Mouse (Mus musculus): Measurements from ENCODE around the gene Xkr8.
A peak's percentile ranks its signal among the peaks of the same experiment; 100 is the strongest.
"Not testable (repeated sequence)": the region's sequence is repeated elsewhere in the genome, so short reads cannot be mapped to it uniquely, and the experiment has no call there.

Xkr8 gene

DNA sequence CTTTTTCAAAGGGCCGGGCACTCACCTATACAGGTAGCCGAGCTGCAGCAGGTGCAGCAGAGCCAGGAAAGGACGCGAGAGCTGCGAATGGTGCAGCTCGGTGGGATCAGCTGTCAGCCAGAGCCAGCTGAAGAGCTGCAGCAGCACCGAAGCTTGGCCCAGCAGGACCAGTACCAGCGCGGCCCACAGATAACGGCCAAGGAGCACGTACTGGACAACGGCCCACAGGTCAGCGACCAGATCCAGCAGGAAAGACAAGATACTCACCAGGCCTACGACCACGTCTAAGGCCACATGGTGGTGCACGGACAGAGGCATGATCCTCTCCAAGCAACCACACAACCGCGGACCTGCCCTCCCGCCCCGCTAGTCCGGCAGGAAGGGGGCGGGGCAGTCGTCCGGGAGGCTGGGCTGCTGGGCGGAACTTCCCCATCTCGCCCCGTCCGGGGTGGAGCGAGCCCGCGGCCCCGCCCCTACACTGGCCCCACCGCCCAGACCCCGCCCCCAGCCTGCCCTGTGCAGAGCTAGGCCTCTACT is at the start of gene Xkr8:
TSS of gene Xkr8 (minus strand) at position 399 of the 537 bp plus-strand sequence.
- DNase-seq (ENCODE audit: low read depth, low spot score), result peak; percentile 74

DNA sequence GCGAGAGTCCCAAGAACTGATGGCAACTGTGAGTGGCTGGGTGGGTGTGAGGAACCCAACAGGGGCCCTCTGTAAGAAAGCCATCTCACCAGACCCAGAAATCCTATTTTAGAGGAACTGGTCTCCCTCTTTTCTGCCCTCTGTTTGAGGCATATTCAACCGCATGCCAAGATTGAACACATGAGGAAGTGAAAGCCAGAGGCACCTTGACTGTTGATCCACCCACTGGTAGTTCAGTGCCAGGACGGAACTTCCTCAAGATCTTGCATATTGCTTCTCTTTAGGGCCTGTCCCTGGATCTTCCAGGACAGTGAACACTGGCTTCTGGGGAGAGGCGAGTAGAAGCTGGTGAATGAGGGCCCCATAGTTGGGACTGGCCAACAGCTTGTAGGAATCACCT is 47.9 kb upstream of the Xkr8 start:
- DNase-seq (ENCODE audit: low read depth, low spot score), result no peak

DNA sequence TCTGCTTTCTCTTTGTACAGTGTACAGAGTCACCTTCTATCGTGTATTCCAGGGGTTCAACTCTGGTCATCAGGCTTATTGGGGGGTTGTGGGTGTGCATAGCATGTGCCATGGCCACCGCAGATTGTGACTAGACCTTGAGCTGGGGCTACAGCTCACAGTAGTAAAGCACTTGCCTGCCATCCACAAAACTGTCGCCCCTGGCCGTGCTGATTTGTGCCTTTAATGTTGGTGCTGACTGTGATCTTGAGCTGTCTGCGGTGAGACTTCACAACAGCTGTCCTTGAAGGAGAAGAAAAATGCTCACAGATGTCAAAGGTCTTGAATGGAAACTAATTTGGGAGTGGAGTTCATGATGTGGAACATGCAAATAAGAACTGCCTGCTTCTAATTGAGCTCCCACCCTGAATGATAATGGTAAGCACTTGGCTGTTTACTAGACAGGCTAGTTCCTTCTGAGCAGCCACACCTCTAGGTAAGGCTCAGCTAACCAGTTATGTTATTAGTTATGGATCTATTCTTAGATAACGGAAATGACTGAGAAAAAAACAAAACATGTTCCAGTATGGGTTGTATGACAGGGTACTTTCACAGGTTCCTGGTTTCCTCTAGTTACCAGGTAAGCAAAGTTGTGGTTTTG is 46.3 kb upstream of the Xkr8 start:
- no peak for DNase-seq (ENCODE audit: low read depth, low spot score)

DNA sequence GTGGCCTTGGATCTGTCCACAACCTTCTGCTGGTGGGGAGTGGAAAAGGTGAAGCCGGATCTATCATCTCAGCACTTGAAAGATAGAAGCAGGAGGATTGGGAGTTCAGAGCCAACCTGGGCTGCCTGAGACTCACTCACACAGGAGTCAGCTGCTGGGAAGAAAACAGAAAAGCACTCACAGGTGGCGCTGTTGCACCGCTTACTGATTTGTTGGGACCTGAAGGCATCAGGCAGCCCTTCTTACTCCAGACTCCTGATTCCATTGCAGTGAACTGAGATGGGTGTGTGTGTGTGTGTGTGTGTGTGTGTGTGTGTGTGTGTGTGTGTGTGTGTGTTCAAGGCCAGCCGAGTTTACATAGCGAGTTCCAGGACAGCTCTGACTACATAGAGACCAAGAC is 44.4 kb upstream of the Xkr8 start:
- DNase-seq (ENCODE audit: low read depth, low spot score), result peak; percentile 42

DNA sequence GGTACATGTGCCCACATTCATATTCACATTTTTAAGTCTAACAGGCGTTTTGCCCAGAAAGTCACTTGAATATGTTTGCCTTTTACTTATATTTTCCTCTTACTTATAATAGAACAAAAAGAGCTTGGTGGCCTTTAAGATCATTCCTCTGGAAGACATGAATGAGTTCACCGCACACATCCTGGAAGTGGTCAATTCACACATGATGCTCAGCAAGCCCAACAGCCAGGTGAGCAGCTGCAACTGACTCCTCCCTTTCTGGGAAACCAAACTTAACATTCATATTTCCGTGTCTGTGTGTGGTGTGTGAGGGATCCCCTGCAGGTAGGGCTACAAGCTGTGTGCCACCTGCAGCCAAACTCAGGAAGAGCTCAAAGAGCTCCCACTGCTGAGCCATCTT is 42.6 kb upstream of the Xkr8 start:
- DNase-seq (ENCODE audit: low read depth, low spot score), result no peak

DNA sequence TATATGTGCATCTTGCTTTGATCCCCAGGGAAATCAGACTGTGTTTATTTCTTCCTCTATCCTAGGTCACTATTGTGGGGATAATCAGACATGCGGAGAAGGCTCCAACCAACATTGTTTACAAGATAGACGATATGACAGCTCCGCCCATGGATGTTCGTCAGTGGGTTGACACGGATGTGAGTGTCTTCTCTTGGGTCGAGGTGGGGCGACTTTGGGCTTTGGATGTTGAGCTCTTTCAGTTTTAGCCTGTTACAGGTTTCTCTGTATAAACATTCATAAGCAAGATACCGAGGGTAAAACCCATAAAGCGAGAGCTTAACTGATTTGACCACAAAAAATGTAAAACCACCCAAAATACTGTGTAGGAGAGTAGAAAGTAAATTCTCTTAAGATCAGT is 39.4 kb upstream of the Xkr8 start:
- no peak for DNase-seq (ENCODE audit: low read depth, low spot score)

DNA sequence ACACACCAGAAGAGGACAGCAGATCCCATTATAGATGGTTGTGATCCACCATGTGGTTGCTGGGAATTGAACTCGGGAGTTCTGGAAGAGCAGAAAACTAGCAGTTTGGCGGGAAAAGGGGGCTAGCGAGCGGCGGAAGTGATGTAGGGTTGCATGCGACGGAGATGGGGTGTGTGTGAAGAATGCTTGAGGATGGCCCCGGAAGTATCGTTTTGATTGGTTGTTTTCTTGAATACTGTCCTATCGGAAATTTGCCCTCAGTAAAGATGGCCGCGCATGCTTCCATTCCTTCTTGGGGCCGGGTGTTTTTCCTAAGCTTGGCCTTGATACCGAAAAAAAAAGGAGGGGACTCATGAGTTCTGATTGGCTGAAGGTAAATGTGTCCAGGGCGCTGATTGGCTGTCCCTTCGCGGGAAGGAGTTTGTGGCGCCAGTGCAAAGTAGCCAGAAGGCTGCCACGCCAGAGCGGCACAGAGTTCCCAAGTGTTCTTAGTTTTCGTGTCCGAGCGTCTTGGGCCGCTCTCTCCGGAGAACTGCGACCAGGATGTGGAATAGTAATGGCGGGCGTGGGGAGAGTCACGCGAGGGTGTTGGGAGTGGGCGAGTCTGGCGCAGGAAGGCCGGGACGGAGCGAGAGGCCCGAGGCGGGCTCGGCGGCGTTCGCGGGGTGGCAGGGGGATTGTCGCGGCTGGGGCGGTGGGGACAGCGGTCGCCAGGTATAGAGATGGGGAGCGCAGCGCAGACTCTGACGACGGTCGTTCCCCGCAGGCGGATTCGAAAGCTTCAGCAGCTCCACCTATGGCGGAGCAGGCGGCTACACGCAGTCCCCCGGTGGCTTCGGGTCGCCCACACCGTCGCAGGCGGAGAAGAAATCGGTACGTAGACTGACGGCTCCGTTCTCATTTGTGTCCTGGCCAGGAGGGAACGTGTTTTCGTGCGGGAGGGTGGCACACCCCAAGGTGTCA is 35.8 kb upstream of the Xkr8 start, which contains the start of gene Rpa2:
TSS of gene Rpa2 (plus strand) at position 419 of the 963 bp plus-strand sequence.
- DNase-seq (ENCODE audit: low read depth, low spot score), result peak; percentile 98

DNA sequence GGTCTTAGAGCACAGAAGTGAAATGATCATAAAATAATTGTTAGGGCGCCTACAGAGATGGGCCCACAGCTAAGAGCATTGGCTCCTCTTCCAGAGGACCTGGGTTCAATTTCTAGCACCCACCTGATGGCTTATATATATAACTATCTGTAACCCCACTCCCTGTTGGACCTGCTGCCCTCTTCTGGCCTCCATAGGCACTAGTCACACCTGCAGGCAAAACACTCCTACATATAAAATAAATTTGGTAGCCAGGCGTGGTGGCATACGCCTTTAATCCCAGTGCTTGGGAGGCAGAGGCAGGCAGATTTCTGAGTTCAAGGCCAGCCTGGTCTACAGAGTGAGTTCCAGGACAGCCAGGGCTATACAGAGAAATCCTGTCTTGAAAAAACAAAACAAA is 30.8 kb upstream of the Xkr8 start:
- not testable (repeated sequence) for DNase-seq (ENCODE audit: low read depth, low spot score)

DNA sequence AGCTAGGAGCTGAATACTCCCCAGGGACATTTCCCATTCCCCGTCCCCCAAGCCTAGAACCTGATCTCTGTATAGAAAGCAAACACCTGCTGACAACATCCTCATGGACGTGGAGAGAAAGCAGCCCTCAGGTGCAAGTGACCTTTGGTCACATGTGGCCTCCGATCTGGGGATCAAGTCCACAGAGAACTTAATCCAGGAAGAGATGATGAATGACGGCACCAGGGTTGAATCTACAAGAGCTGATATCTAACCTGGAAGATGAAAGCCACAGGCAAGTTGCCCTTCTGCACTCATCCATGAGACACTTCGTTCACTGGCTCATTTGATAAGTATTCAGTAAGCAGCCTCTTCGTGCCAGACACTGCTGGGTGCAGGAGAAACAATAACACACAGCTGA is 30.3 kb upstream of the Xkr8 start:
- DNase-seq (ENCODE audit: low read depth, low spot score), result no peak

DNA sequence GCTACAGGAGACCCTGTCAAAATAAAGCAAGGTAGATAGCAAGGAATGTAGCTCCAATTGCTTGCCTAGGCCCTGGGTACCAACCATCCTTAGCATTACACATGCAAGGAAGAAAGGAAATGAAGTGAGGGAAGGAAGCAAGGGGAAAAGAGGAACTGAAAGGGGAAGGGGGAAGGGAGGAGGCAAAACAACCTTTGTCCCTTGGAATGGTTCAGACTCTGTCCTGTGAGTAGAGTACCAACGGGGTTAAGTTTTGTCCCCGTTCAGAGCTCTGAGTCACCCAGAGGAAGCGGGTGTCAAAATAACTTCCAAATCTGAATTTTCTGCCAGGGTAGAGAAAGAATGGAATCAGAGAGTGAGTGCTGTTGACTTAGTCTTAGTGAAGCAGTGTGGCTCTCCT is 27.9 kb upstream of the Xkr8 start:
- no peak for DNase-seq (ENCODE audit: low read depth, low spot score)

DNA sequence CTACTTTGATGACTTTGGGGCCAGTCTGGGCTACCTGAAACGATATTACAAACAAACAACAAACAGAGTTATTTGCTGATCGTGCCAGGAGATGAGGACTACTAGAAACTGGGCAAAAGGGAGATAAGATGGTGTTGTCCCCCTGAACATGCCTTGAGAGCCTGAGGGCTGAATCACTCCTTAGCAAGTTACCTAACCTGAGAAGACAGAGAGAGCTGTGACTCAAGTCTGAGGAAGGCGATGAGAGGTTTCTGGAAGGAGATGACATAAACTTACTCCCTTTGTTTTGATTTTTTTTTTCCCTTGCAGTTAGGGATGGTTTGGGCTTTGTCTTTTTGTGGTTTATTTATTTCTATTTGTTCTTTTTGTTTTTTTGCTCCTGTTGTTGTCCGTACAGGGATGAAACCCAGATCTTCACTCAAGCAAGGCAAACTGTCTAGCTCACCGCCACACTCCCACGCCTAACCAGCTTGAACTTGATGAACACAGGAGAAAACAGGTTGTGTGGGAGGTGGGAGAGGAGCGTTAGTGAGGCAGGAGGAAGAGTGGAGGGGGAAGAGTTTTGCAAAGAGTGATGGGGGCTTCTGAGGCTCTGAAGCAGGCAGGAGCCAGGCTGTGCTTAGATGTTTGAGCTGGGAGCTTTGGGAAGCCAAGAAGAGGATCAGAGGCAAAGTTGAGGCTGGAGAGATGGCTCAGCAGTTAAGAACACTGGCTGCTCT is 25.4 kb upstream of the Xkr8 start:
- DNase-seq (ENCODE audit: low read depth, low spot score), result no peak

DNA sequence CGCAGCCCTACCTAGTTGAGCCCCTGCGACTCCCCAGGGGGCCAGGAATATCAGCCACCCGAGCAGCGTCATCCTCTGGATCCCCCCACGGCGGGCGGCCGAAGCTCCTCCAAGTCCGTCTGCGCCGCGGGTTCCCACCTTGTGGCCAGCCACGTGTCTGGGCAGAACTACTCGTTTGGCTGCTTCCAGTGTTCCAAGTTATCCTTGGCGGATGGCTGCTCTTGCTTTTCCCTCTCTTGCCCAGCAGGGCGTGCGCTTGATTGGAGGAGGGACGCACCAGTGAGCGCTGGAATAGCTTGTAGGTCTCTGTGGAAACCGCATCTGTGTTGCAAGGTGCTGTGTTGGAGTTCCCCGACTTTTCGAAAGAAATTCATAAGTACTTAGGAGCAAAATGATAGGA is 24.6 kb upstream of the Xkr8 start, which contains the start of gene Smpdl3b:
TSS of gene Smpdl3b (minus strand) at position 279 of the 400 bp plus-strand sequence.
- no peak for DNase-seq (ENCODE audit: low read depth, low spot score)

DNA sequence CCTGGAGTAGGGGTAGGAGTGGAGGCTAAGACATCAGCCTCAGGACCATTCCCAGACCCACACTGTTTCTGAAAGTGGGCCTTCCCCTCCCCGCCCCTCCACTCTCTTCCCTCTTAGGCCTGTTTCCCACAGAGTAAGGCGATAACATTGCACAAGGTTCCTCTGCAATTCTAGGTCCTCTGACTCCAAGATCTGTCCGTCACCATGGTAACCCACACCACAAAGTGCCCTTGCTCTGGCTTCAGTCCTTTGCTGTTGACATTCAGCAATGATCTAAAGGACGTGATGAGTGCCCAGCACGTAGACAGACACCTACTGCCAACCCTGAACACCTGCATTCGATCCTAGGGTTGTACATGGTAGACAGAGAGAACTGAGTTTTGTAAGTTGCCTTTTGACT is 20.6 kb upstream of the Xkr8 start:
- DNase-seq (ENCODE audit: low read depth, low spot score), result no peak

DNA sequence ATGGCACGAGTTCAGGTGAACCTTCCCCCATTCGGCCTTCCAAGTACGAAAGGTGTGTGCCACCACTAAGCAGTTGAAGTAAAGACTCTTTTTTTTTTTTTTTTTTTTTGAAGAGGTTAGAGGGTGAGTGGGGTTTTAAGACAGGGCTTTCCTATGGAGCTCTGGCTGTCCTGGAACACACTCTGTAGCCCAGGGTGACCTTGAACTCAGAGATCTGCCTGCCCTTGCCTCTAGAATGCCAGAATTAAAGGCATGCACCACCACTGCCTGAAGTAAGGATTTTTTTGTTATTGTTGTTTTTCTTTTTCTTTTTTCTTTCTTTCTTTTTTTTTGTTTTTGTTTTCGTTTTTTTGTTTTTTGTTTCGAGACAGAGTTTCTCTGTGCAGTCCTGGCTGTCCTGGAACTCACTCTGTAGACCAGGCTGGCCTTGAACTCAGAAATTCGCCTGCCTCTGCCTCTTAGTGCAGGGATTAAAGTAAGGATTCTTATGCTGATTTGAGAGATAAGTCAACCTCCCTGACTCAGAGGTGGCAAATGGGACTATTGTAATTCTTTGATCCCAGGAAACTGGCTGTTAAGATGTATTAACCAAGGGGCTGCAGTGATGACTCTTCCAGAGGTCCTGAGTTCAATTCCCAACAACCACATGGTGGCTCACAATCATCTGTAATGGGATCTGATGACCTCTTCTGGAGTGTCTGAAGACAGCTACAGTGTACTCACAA is 17.1 kb upstream of the Xkr8 start:
- no peak for DNase-seq (ENCODE audit: low read depth, low spot score)

DNA sequence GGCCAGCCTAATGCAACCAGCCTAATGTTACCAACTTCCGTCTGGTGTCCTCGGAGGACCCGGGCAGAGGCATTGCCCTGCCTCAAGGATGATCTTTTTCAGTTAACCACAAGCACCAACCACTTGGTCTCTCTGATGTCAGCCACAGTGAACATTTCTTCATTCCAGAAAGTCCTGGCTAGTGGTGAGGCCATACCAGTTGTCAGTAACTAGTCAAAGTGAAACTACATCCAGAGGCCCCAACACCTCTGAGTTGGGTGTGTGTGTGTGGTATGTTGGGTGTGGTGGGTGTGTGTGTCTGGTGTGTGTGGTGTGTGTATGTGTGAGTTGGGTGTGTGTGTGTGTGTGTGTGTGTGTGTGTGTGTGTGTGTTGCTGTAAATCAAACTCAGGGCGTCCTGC is 16.4 kb upstream of the Xkr8 start:
- no peak for DNase-seq (ENCODE audit: low read depth, low spot score)

DNA sequence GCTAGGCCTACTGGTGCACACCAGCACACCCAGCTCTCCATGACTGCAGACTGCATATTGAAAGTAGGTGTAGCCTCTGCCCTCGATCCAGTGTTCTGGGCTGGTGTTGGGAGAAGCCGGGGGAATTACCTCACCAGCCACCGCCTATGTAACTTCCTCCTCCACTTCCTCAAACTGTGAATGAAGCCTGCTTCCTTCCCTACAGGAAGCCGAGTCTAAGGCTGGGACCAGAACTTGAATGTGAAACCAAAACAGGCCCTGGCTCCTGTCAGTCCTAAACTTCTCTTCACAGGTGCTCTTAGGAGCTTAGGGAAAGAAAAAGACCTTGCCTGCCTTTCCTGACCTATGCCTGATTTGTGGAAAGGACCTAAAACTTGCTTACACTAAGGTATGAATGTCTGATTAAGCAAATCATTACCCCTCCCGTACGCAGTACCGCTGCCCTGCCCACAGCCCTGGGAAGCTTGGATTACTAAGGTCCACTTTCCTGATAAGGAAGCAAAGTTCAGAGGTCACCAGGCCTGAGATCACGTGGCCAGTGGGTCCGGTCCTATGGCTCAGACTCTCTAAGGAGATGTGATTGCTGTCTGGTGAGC is 15.4 kb upstream of the Xkr8 start:
- DNase-seq (ENCODE audit: low read depth, low spot score), result no peak

DNA sequence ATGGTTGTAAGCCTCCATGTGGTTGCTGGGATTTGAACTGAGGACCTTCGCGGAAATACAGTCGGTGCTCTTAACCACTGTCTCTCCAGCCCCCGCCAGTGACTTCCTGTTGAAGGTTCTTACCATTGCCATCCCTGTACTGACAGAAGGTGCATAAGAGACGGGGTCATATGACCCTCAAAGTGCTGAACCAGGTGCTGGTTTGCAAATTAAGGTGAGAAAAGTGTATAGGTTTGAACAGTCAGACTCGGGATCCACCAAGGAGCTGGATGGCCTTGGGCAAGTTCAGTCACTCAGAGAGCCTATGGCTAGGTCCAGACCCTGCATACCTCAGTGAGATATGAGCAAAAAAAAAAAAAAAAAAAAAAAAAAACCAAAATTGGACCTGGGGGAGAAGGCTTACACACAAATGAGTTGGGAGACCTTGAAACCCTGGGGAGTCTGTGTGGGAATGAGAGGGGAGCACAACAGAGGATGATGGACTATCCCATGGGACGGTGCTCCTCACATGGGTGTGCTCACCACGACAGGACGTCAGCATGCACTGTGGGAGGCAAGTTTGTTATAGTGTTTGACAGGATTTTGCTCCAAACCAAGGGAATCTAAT is 14.7 kb upstream of the Xkr8 start:
- no peak for DNase-seq (ENCODE audit: low read depth, low spot score)

DNA sequence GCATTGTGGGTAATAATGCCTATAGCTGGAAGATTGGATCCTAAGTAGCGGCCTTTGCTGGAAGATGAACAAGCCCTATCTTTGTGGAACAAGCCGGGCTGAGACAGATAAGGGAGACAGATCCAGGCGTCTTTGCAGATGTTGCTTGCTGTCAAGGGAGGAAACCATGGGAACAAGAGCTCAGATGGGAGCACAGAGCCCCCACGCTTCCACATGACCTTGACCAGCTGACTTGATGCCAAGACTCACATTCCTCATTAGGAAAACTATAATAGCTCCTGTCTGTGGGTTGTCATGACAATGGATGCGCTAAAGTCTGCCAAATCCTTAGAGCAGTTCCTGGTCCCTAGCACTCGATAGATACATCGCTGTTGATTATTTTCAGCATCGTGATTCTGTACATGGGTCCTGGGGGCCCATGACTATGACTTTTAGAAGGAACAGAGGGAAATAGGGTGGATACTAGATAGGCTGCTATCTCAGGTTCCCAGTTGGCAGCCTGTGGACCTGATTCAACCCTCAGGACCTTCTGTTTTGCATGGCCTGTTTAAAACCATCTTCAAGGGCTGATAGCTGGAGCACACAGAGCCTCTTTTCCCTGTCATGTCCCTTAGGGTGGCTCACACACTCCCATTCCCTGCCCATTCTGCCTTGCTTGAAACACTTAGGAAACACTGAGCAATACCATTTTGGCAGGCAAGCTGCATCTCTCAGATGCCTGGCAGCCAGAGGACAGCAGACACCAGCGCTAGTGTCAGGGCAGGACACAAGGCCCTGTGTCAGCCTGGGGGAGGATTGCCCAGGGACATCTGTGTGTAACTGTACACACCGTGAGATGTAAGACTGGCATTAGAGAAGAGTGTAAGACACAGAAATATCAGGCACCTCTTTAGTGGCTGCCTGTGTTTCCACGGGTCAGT is 11.9 kb upstream of the Xkr8 start:
- no peak for DNase-seq (ENCODE audit: low read depth, low spot score)

DNA sequence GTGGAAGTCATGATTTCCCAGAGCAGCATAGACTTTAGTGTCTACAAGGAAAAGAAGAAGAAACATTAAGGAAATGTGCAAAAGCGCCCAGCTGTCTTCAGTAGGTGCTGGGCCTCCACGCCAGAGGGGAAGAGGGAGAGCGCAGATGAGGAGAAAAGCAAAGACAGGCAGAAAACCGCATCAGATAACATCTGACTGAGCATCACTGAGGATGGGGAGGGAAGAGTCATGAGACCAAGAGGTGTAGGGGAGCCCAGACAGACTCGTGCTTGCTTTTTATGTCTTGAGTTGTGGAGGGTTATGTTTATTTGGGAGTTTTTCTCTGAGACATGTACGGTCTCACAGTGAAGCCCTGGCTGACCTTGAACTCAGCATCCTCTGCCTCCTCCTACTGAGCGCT is 9.1 kb upstream of the Xkr8 start:
- no peak for DNase-seq (ENCODE audit: low read depth, low spot score)
